Mouse (Mus musculus) CH12.LX (cell line): Measurements from ENCODE around the gene Tmem200b. TPM values are rescaled to one million over a fixed set of nuclear protein-coding genes. Genes with fewer than 3 reads are reported as not detected.

Experiments used
- DNase-seq: peaks from one replicate; pipeline ENCODE4 v3.0.0-alpha.2; 2013; ENCODE audit errors: extremely low read depth
- H3K27ac ChIP-seq: 2 replicates; pipeline ENCODE4 v1.5.1; 2012; ENCODE audit warnings: low read depth, mild to moderate bottlenecking, control low read depth, moderate library complexity; ENCODE audit not compliant: insufficient read depth
- H3K27me3 ChIP-seq: replicated peaks from 2 replicates; pipeline ENCODE3; 2012; ENCODE audit warnings: inconsistent platforms
- H3K36me3 ChIP-seq, 2 experiments: replicated peaks in 1 of 2; 2 replicates each; pipeline versions ENCODE3 to v1.6.1; 2012; ENCODE audit warnings: inconsistent platforms in 1 of 2, low read length in 1 of 2, mild to moderate bottlenecking in 1 of 2, mixed read lengths in 1 of 2, moderate library complexity in 1 of 2; ENCODE audit not compliant: control insufficient read depth in 1 of 2, insufficient read depth in 1 of 2
- H3K4me1 ChIP-seq, 2 experiments: 2 replicates each; pipeline ENCODE4 v1.6.1; 2012; ENCODE audit warnings: inconsistent platforms in 1 of 2, moderate library complexity in 1 of 2; ENCODE audit not compliant: insufficient read depth in 2 of 2, control insufficient read depth in 1 of 2
- H3K4me2 ChIP-seq: 2 replicates; pipeline ENCODE4 v1.6.1; 2012; ENCODE audit warnings: low read depth, mild to moderate bottlenecking, control low read depth; ENCODE audit not compliant: poor library complexity, insufficient read depth, severe bottlenecking
- H3K4me3 ChIP-seq, 3 experiments: fragments of 150-350 bp in 1 of 3; sonication (generic) in 1 of 3; replicated peaks in 1 of 3; 2 replicates each; pipeline versions ENCODE3 to v1.5.1; 2011 to 2012; ENCODE audit warnings: low read depth in 2 of 3, low read length in 2 of 3, mild to moderate bottlenecking in 2 of 3, moderate library complexity in 2 of 3, control low read depth in 1 of 3, improper control_type of control experiment in 1 of 3, inconsistent platforms in 1 of 3, mixed read lengths in 1 of 3; ENCODE audit not compliant: poor library complexity in 1 of 3
- H3K79me2 ChIP-seq: replicated peaks from 2 replicates; pipeline ENCODE4 v1.6.1; 2012; ENCODE audit warnings: mild to moderate bottlenecking, moderate library complexity; ENCODE audit not compliant: control insufficient read depth, poor library complexity, insufficient read depth, severe bottlenecking; ENCODE audit errors: extremely low read depth
- H3K9ac ChIP-seq: 2 replicates; pipeline ENCODE4 v1.6.1; 2012; ENCODE audit warnings: low read depth, mild to moderate bottlenecking, control low read depth, moderate library complexity; ENCODE audit not compliant: insufficient read depth
- H3K9me3 ChIP-seq: replicated peaks from 2 replicates; pipeline ENCODE3; 2012; ENCODE audit warnings: low read length, inconsistent platforms, mixed read lengths
- E2F4 ChIP-seq: IDR thresholded peaks from 2 replicates; pipeline ENCODE4 v1.6.1; 2011; ENCODE audit warnings: low read depth, low read length, improper control_type of control experiment; ENCODE audit not compliant: insufficient replicate concordance
- EP300 ChIP-seq: IDR thresholded peaks from 2 replicates; pipeline ENCODE4 v1.6.1; 2011; ENCODE audit warnings: low read length, improper control_type of control experiment
- HCFC1 ChIP-seq: IDR thresholded peaks from 2 replicates; pipeline ENCODE4 v1.6.1; 2012; ENCODE audit warnings: low read depth, mild to moderate bottlenecking, inconsistent platforms, low read length, improper control_type of control experiment
- JUN ChIP-seq: IDR thresholded peaks from 2 replicates; pipeline ENCODE4 v1.6.1; 2011; ENCODE audit warnings: low read depth, mild to moderate bottlenecking, low read length, improper control_type of control experiment, moderate library complexity; ENCODE audit not compliant: insufficient read depth
- MAFK ChIP-seq: IDR thresholded peaks from 2 replicates; pipeline ENCODE4 v1.6.1; 2011; ENCODE audit warnings: low read length, improper control_type of control experiment; ENCODE audit not compliant: insufficient replicate concordance
- MAX ChIP-seq: IDR thresholded peaks from 2 replicates; pipeline ENCODE4 v1.6.1; 2011; ENCODE audit warnings: low read length, improper control_type of control experiment
- MAZ ChIP-seq: IDR thresholded peaks from 2 replicates; pipeline ENCODE4 v1.6.1; 2012; ENCODE audit warnings: low read depth, mild to moderate bottlenecking, inconsistent platforms, low read length, improper control_type of control experiment, moderate library complexity
- MXI1 ChIP-seq: IDR thresholded peaks from 2 replicates; pipeline ENCODE4 v1.6.1; 2011; ENCODE audit warnings: mild to moderate bottlenecking, low read depth, low read length, improper control_type of control experiment
- MYC ChIP-seq: IDR thresholded peaks from 2 replicates; pipeline ENCODE4 v1.6.1; 2011; ENCODE audit warnings: low read depth, mild to moderate bottlenecking, improper control_type of control experiment, low read length
- NRF1 ChIP-seq: IDR thresholded peaks from 2 replicates; pipeline ENCODE4 v1.6.1; 2014; ENCODE audit warnings: low read depth, mild to moderate bottlenecking, inconsistent platforms, low read length, improper control_type of control experiment, moderate library complexity
- PAX5 ChIP-seq: IDR thresholded peaks from 2 replicates; pipeline ENCODE4 v1.6.1; 2012; ENCODE audit warnings: low read length, inconsistent platforms, mixed read lengths
- POLR2A ChIP-seq: IDR thresholded peaks from 2 replicates; pipeline ENCODE4 v1.6.1; 2011; ENCODE audit warnings: low read depth, mild to moderate bottlenecking, improper control_type of control experiment, low read length
- TBP ChIP-seq: conservative IDR thresholded peaks from 2 replicates; pipeline ENCODE4 v1.6.1; 2011; ENCODE audit warnings: low read depth, low read length, improper control_type of control experiment
- TCF12 ChIP-seq: IDR thresholded peaks from 2 replicates; pipeline ENCODE4 v1.6.1; 2014; ENCODE audit warnings: low read depth, mild to moderate bottlenecking, inconsistent platforms, low read length, improper control_type of control experiment
- USF1 ChIP-seq: IDR thresholded peaks from 2 replicates; pipeline ENCODE4 v1.6.1; 2014; ENCODE audit warnings: low read depth, mild to moderate bottlenecking, inconsistent platforms, low read length, improper control_type of control experiment
- USF2 ChIP-seq: conservative IDR thresholded peaks from 2 replicates; pipeline ENCODE4 v1.6.1; 2011; ENCODE audit warnings: low read depth, low read length, improper control_type of control experiment
- ZKSCAN1 ChIP-seq: IDR thresholded peaks from 2 replicates; pipeline ENCODE4 v1.6.1; 2012; ENCODE audit warnings: low read depth, inconsistent platforms, low read length, improper control_type of control experiment, borderline replicate concordance
- ZMIZ1 ChIP-seq: IDR thresholded peaks from 2 replicates; pipeline ENCODE4 v1.6.1; 2012; ENCODE audit warnings: low read depth, mild to moderate bottlenecking, inconsistent platforms, low read length, improper control_type of control experiment
- dilution Hi-C: fragments of 300-500 bp; cut with MboI; formaldehyde crosslinking; loops from 2 replicates; pipeline ENCODE4 v1.14.3; 2020; ENCODE audit warnings: low sequenced_read_pairs; ENCODE audit not compliant: extremely low pct_unique_long_range_greater_than_20kb, extremely low pct_ligation_motif_present
- in situ Hi-C: fragments of 300-500 bp; cut with MboI; formaldehyde crosslinking; loops from 3 replicates; pipeline ENCODE4 v1.14.3; 2019; ENCODE audit warnings: low sequenced_read_pairs, low pct_ligation_motif_present, low pct_unique_long_range_greater_than_20kb, mixed read lengths
- polyA plus RNA-seq: library from polyadenylated mRNA; unstranded; fragments of >175 nt; gene quantifications from 2 replicates; pipeline ENCODE4 v1.2.1, GENCODE M21; 2012; ENCODE audit warnings: low read depth; ENCODE audit not compliant: insufficient read length
- total RNA-seq, 2 experiments: library from RNA; depleted of rRNA; stranded (reverse); fragments of 300-350 nt in 1 of 2; fragments of >200 nt in 1 of 2; gene quantifications; 2 replicates each; pipeline ENCODE4 v1.2.3; 2012 to 2014

The Tmem200b gene
- total and polyA plus RNA-seq, 3 experiments = not detected

DNA sequence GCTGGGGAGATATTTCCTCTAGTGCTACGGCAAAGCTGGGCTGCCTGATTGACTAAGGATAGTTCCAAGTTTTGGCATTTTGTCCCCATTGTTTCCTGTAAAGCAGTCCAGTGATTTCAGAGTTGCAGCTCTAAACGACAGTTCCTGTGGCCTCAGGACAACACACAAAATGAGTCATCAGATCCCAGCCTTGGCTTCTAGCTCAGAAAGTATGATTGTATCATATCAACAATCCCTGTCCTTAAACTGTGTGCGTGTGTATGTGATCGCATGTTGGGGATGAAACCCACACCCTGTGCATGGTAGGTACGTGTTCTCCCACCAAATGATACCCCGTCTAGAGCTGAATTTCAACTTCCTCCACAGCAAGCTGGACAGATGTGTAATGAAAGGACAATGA, 7.6 kb downstream of the Tmem200b start:
- in situ Hi-C loops (no loop called here), dilution Hi-C loops (no loop called here)
- no peak overlapping the region for H3K9ac ChIP-seq
- no peaks in the 10 kb centered on the region for H3K27me3 ChIP-seq
- no peak overlapping the region for H3K27ac ChIP-seq
- TF ChIP-seq POLR2A (no peak), MAX (no peak), TBP (no peak), MXI1 (no peak), ZMIZ1 (no peak), MAFK (no peak)
- no peak overlapping the region for H3K4me3 ChIP-seq
- peaks cover 16 to 66% of the 10 kb centered on the region in 2 experiments for H3K36me3 ChIP-seq
- H3K4me2 ChIP-seq = no peak overlapping the region
- no peak for DNase-seq
- H3K4me1 ChIP-seq = peaks cover 0 to 3% of the 10 kb centered on the region in 2 experiments; a peak in 2 of 4 replicates
- no peaks in the 10 kb centered on the region for H3K79me2 ChIP-seq
- no peaks in the 10 kb centered on the region for H3K9me3 ChIP-seq

DNA sequence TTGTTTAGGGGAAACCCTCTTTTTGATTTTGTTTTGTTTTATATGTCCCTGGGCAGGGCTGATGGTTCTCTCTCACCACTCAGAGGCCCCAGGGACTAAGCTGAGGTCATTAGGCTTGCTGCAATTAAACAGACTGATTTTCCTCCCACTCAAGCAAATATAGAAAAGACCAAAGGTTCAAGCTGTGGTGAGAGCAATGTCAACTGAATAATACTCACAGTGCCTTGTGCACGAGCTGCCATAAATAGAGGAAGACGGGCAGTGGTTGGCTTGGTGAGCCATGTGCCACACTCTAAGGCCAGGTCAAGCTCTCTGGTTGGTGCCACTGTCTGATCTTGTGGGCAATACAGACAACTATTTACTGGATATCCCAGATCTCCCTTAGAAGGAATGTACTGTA, 17.9 kb downstream of the Tmem200b start:
- in situ Hi-C loops (no loop called here), dilution Hi-C loops (no loop called here)
- DNase-seq = no peak
- Histone ChIP-seq H3K79me2 (no peaks in the 10 kb centered on the region), H3K36me3 (peaks cover 0 to 13% of the 10 kb centered on the region in 2 experiments), H3K4me3 (no peak overlapping the region), H3K9ac (no peak overlapping the region), H3K27me3 (no peaks in the 10 kb centered on the region), H3K9me3 (no peaks in the 10 kb centered on the region), H3K4me1 (no peaks in the 10 kb centered on the region), H3K4me2 (no peak overlapping the region), H3K27ac (no peak overlapping the region)
- no peak for TF ChIP-seq EP300
- TF ChIP-seq USF2 = no peak
- TF ChIP-seq HCFC1 = no peak
- no peak for TF ChIP-seq MYC
- no peak for TF ChIP-seq JUN
- TF ChIP-seq MAZ = no peak
- no peak for TF ChIP-seq PAX5
- no peak for TF ChIP-seq NRF1
- TF ChIP-seq USF1 = no peak
- TF ChIP-seq MAFK = no peak
- no peak for TF ChIP-seq TCF12
- no peak for TF ChIP-seq E2F4
- TF ChIP-seq ZKSCAN1 = no peak
